Mouse (Mus musculus) urinary bladder, postnatal 36 days (tissue): ENCODE data around the gene Klk13.
"Not testable (repeated sequence)": the region's sequence is repeated elsewhere in the genome, so short reads cannot be mapped to it uniquely, and the experiment has no call there.

Experiments used
- DNase-seq, 2 experiments: peaks; one replicate each; pipeline ENCODE4 v3.0.0; 2022; ENCODE audit warnings: low spot score in 2 of 2, mixed read lengths in 1 of 2

The Klk13 gene

GRCm38 (mm10) chr7:43712267-43712666 is at the start of gene Klk13:
Gene Klk13, plus strand, starts transcription at chr7:43712567.
- DNase-seq: no peak

- DNase-seq: no peak
Observed at GRCm38 (mm10) chr7:43662804-43663203, 49.6 kb upstream of the Klk13 start.

- not testable (repeated sequence) for DNase-seq
Observed at GRCm38 (mm10) chr7:43667221-43667620, 45.1 kb upstream of the Klk13 start.

GRCm38 (mm10) chr7:43668582-43668981 is 43.8 kb upstream of the Klk13 start:
- DNase-seq: no peak

GRCm38 (mm10) chr7:43671064-43671808 is 41.1 kb upstream of the Klk13 start:
- DNase-seq: no peak

- DNase-seq: peak; percentile 81 to 92
Observed at GRCm38 (mm10) chr7:43671809-43672580, 40.4 kb upstream of the Klk13 start, which contains the start of gene Ctu1. Gene Ctu1, plus strand, starts transcription at chr7:43672016.

GRCm38 (mm10) chr7:43672581-43673260 is 39.6 kb upstream of the Klk13 start:
- DNase-seq: peak; percentile 54 to 57

- no peak for DNase-seq
Observed at GRCm38 (mm10) chr7:43675091-43675490, 37.3 kb upstream of the Klk13 start.

- DNase-seq: peak; percentile 29 to 34
Observed at GRCm38 (mm10) chr7:43678517-43678916, 33.9 kb upstream of the Klk13 start.

GRCm38 (mm10) chr7:43680960-43681359 is 31.4 kb upstream of the Klk13 start:
- DNase-seq: peak; percentile 30 to 38

- DNase-seq: not testable (repeated sequence)
Observed at GRCm38 (mm10) chr7:43682511-43682910, 29.9 kb upstream of the Klk13 start.

- no peak for DNase-seq
Observed at GRCm38 (mm10) chr7:43685088-43685487, 27.3 kb upstream of the Klk13 start.

GRCm38 (mm10) chr7:43690118-43690517 is 22.2 kb upstream of the Klk13 start, which contains the start of gene Klk14:
Gene Klk14, plus strand, starts transcription at chr7:43690418.
- DNase-seq: no peak

- no peak for DNase-seq
Observed at GRCm38 (mm10) chr7:43710031-43710430, 2.3 kb upstream of the Klk13 start.

GRCm38 (mm10) chr7:43712917-43713316 is 550 bp downstream of the Klk13 start:
- no peak for DNase-seq

GRCm38 (mm10) chr7:43713741-43714351 is 1.5 kb downstream of the Klk13 start:
- no peak for DNase-seq

- DNase-seq: no peak
Observed at GRCm38 (mm10) chr7:43747788-43748187, 35.4 kb downstream of the Klk13 start.

- no peak for DNase-seq
Observed at GRCm38 (mm10) chr7:43752806-43753205, 40.4 kb downstream of the Klk13 start.

GRCm38 (mm10) chr7:43766484-43766883 is 54.1 kb downstream of the Klk13 start:
- DNase-seq: no peak

- no peak for DNase-seq
Observed at GRCm38 (mm10) chr7:43768597-43768996, 56.2 kb downstream of the Klk13 start, which contains the start of gene Klk12. Gene Klk12, plus strand, starts transcription at chr7:43768897.

GRCm38 (mm10) chr7:43769636-43770035 is 57.3 kb downstream of the Klk13 start:
- DNase-seq: no peak

GRCm38 (mm10) chr7:43770701-43771100 is 58.3 kb downstream of the Klk13 start:
- no peak for DNase-seq
